Mouse (Mus musculus) liver, embryonic 15.5 days (tissue): ENCODE results near the gene 1700092M07Rik. TPM values are rescaled to one million over a fixed set of nuclear protein-coding genes. Genes with fewer than 3 reads are reported as not detected.

Source experiments
- ATAC-seq: fragments of 200-750 bp; cut with Nextera tagmentation; 2 replicates; pipeline ENCODE4 v1.8.0; 2017; ENCODE audit warnings: moderate number of reproducible peaks, mild to moderate bottlenecking, moderate library complexity; ENCODE audit not compliant: insufficient read depth
- H3K27ac ChIP-seq: fragments of 300-500 bp; sonication (generic); replicated peaks from 2 replicates; pipeline ENCODE4 v1.5.1; 2015; ENCODE audit warnings: mild to moderate bottlenecking, inconsistent platforms
- H3K27me3 ChIP-seq: fragments of 300-500 bp; sonication (generic); 2 replicates; pipeline ENCODE4 v1.6.1; 2015; ENCODE audit warnings: mild to moderate bottlenecking, inconsistent platforms
- H3K36me3 ChIP-seq: fragments of 300-500 bp; sonication (generic); replicated peaks from 2 replicates; pipeline ENCODE4 v1.6.1; 2015; ENCODE audit warnings: moderate library complexity, mild to moderate bottlenecking, inconsistent platforms
- H3K4me1 ChIP-seq: fragments of 300-500 bp; sonication (generic); replicated peaks from 2 replicates; pipeline ENCODE4 v1.6.1; 2015; ENCODE audit warnings: inconsistent platforms
- H3K4me2 ChIP-seq: fragments of 300-500 bp; sonication (generic); 2 replicates; pipeline ENCODE4 v1.6.1; 2015; ENCODE audit warnings: moderate library complexity, mild to moderate bottlenecking, inconsistent platforms
- H3K4me3 ChIP-seq: fragments of 300-500 bp; sonication (generic); replicated peaks from 2 replicates; pipeline ENCODE4 v1.5.1; 2015; ENCODE audit warnings: mild to moderate bottlenecking, inconsistent platforms
- H3K9ac ChIP-seq: fragments of 300-500 bp; sonication (generic); 2 replicates; pipeline ENCODE4 v1.6.1; 2015; ENCODE audit warnings: moderate library complexity, mild to moderate bottlenecking, inconsistent platforms
- H3K9me3 ChIP-seq: fragments of 300-500 bp; sonication (generic); replicated peaks from 2 replicates; pipeline ENCODE4 v1.6.1; 2016; ENCODE audit warnings: inconsistent platforms
- WGBS: fragments of 180-500 bp; shearing (Covaris S2); methylation state at CpG from one replicate; pipeline ENCODE4 v1.1.7; 2015; ENCODE audit warnings: mixed read lengths; ENCODE audit not compliant: insufficient replicate concordance; 5-methylcytosine and 5-hydroxymethylcytosine counted together
- polyA plus RNA-seq: library from polyadenylated mRNA; unstranded; fragments of >200 nt; fragmentation: Nextera tagmentation; extraction: Ambion mirVana; gene quantifications from 2 replicates; pipeline ENCODE4 v1.2.1, GENCODE M21; 2015

The 1700092M07Rik gene
- polyA plus RNA-seq, 1 experiment from 2014 or later: 0.62 TPM

DNA sequence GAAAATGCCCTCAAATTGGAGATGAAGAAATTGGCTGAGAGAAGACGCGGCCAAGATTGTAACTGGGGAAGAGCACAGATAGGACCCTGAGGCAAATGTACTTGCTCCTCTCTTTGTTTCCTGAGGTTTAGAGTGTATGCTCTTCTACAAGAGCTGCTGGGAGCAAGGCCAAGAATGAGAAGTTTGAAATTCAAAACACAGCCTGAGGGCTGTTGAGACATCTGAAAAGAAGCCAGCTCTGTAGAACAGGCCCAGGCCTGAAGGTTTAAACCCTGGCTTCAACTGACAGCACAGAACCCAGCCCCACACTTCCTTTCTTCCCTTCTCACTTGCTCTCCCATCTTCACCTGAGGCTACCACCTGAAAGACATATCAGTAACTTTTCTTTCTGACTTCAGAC is 30.5 kb upstream of the 1700092M07Rik start:
- Histone ChIP-seq H3K27me3 (no peaks in the 10 kb centered on the region), H3K36me3 (peaks cover 68% of the 10 kb centered on the region), H3K4me2 (peak overlapping the region; percentile 76), H3K9ac (no peak overlapping the region), H3K27ac (0 out of 2 replicates have a peak overlapping the region, but pooled peaks have one; percentile 38), H3K9me3 (no peaks in the 10 kb centered on the region), H3K4me1 (peaks cover 77% of the 10 kb centered on the region), H3K4me3 (peak overlapping the region; percentile 91)
- WGBS: 96% methylated on average over 2 of the region's 2 CpGs
- ATAC-seq: no peak

DNA sequence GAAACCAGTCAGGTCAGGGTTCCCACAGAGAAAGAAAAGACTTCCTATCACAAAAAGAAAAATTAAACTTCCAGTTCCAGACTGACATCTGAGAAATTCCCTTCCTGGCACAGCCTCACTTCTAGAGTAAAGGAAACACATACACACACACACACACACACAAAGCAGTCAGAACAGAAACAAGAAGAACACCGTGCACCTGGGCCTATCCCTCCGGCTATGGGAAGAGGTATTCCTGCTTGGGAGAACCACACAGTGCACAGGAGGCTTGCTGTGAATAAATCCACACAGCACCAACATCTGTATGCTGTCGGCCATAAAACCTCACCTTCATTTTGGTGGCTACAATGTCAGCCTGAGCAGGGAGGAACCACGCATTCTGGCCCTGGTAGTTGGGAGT is 29.0 kb upstream of the 1700092M07Rik start:
- peaks cover 88% of the 10 kb centered on the region for H3K4me1 ChIP-seq
- 66% methylated on average over 4 of the region's 4 CpGs for WGBS
- H3K4me3 ChIP-seq: peak overlapping the region; percentile 91

DNA sequence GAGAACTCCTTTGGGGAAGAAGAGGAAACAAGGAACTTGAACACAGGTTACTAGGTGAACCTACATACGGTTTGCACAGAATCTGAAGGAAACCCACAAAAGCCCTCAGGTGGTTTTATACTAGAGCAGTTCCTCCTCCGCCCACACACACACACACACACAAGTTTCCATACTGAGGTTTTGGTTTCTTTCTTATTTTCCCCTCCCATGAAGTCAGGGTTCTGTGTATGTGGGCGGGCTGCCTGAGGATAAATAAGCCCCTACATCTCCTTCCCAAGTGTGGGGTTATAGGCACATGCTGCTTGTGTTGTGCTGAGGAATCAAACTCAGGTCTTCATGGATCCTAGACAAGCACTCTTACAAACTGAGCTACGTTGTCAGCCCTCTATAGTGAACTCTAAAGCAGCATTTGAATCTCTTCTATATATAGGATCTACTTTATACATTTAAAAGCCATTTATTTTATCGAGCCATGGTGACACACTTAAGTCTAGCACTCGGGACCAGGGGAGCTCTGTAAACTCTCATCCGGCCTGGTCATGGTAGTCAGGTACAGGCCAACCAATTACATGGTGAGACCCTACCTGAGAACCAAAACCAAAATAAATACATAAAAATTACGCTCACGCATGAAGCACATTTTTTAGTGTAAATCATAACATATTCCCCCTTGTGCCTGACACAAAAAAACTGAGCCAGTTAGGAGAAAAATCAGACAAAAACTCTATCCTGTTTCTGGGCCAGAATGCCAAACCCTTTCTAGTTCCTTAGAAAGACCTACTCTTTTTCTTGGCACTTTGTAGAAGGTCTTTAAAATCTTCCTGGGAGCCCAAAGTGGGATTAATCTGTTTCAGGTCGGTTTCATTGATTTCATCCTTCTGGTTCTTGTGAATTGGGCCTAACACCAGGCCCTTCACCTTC is 28.3 kb upstream of the 1700092M07Rik start:
- Histone ChIP-seq H3K9ac (peak overlapping the region; percentile 93), H3K9me3 (no peaks in the 10 kb centered on the region), H3K4me1 (peaks cover 87% of the 10 kb centered on the region), H3K36me3 (peaks cover 56% of the 10 kb centered on the region), H3K27ac (peak overlapping the region; percentile 97), H3K4me3 (peak overlapping the region; percentile 91), H3K27me3 (no peaks in the 10 kb centered on the region), H3K4me2 (peak overlapping the region; percentile 76)
- ATAC-seq: no peak
- WGBS: 32% methylated on average over 10 of the region's 10 CpGs

More for the DNA sequence above, 29.0 kb upstream of the 1700092M07Rik start:
- H3K27me3 ChIP-seq: no peaks in the 10 kb centered on the region
- H3K36me3 ChIP-seq: peaks cover 63% of the 10 kb centered on the region
- H3K4me2 ChIP-seq: peak overlapping the region; percentile 76
- ATAC-seq: no peak
- H3K9me3 ChIP-seq: no peaks in the 10 kb centered on the region
- peak overlapping the region; percentile 93 for H3K9ac ChIP-seq
- peak overlapping the region; percentile 97; the same call in 1 of the 2 replicates for H3K27ac ChIP-seq

DNA sequence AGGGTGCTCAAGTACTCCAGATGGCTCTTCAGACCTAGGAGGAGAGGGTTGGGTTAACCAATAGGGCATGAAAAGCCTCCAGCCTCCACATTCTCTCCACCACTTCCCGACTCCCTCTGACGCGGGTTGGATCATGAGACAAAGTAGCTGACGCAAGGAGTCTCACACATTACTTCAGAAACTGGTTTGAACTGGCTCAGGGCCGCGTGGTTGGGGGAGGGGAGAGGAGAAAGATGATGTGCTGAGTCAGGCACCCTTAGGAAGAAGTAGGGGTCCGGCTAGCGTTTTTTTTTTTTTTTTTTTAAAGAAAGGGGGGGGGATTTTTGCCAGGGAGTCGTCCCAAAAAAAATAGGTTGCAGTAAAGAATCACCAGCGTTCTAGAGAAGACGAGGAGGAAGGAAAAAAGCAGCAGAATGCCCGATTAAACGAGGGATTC is 27.6 kb upstream of the 1700092M07Rik start:
- Histone ChIP-seq H3K36me3 (peaks cover 49% of the 10 kb centered on the region), H3K9ac (peak overlapping the region; percentile 93), H3K4me3 (peak overlapping the region; percentile 91), H3K27ac (peak overlapping the region; percentile 97), H3K27me3 (no peaks in the 10 kb centered on the region), H3K4me1 (peaks cover 87% of the 10 kb centered on the region), H3K9me3 (no peaks in the 10 kb centered on the region), H3K4me2 (peak overlapping the region; percentile 76)
- ATAC-seq: peak; percentile 19
- 1% methylated on average over 13 of the region's 13 CpGs for WGBS

DNA sequence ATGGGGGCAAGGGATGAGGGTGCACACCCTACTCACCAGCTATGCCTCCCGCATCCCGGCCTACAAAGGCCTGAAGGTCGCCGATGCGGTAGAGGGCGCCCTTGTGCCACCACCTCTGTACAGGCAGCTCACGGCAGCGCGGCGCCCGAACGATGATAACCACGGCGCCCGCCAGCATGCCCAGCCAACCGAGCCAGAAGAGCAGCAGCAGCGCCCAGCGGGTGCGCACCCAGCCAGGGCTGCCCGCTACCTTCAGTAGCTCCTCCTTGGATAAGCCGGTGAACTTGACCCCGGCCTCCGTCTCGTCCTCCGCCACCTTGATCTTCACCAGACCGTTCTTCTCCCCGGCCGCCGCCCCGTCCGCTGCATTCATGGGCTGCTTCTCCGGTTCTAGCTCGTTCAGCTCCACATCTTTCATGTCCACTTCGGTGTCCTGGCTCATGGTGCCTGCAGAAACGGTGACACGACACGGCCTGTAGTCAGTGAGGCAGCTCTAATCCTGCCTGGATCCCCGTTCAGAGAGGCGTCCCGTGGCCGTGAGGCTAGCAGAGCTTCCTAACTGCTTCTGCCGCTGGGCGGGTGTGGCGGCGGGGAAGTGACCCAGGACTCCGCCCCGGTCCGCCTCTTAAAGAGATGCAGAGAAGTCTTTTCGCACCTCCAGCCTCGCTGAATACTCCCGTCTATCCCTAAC is 27.1 kb upstream of the 1700092M07Rik start:
- H3K9me3 ChIP-seq: no peaks in the 10 kb centered on the region
- ATAC-seq: peak; percentile 84
- H3K4me1 ChIP-seq: peaks cover 87% of the 10 kb centered on the region
- H3K27me3 ChIP-seq: no peaks in the 10 kb centered on the region
- H3K27ac ChIP-seq: peak overlapping the region; percentile 97
- peak overlapping the region; percentile 76 for H3K4me2 ChIP-seq
- WGBS: under 1% methylated on average over 51 of the region's 51 CpGs
- peak overlapping the region; percentile 93 for H3K9ac ChIP-seq
- peaks cover 44% of the 10 kb centered on the region for H3K36me3 ChIP-seq
- peak overlapping the region; percentile 91 for H3K4me3 ChIP-seq

DNA sequence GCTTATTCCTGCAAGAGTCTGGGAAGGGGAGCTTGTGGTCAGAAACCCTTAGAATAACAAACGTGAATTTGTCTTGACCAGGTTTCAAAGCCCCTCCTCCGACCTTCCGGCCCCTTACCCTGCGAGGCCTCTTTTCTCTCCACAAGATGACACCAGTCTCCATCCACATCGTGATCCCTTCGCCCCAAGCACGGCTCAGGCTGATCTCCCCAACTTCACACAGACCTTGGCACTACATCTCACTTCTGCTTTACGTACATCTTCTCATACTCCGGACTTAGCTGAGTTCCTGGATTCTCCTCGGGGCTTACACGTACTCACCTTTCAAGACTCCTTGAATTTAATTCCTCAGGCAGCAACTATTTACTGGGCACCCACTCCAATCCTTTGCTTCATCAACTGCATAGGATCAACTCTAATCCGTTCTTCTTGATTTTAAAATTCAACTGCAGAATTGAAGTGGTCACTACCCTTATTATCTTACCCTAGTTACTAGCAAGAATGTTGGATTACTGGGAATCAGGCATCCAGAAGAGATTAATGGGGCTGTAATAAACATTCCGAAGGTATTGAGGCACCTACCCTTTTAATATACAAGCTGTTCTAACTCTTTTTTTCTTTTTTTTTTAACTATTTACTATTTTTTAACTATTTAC is 26.4 kb upstream of the 1700092M07Rik start:
- Histone ChIP-seq H3K9ac (peak overlapping the region; percentile 93), H3K27me3 (no peaks in the 10 kb centered on the region), H3K4me2 (peak overlapping the region; percentile 76), H3K9me3 (no peaks in the 10 kb centered on the region), H3K4me3 (peak overlapping the region; percentile 91), H3K27ac (peak overlapping the region; percentile 97), H3K36me3 (peaks cover 37% of the 10 kb centered on the region), H3K4me1 (peaks cover 86% of the 10 kb centered on the region)
- ATAC-seq: peak; percentile 5; the same call in 1 of the 2 replicates
- WGBS: 4% methylated on average over 13 of the region's 13 CpGs

GRCm38 (mm10) chr19:8714653-8715481 is 25.7 kb upstream of the 1700092M07Rik start:
- peak overlapping the region; percentile 56 for H3K9ac ChIP-seq
- peak overlapping the region; percentile 91 for H3K4me3 ChIP-seq
- H3K27me3 ChIP-seq: no peaks in the 10 kb centered on the region
- peak; percentile 77 for ATAC-seq
- H3K4me2 ChIP-seq: peak overlapping the region; percentile 76
- H3K4me1 ChIP-seq: peaks cover 81% of the 10 kb centered on the region
- WGBS: 31% methylated on average over 10 of the region's 10 CpGs
- peaks cover 29% of the 10 kb centered on the region for H3K36me3 ChIP-seq
- H3K27ac ChIP-seq: peak overlapping the region; percentile 97
- H3K9me3 ChIP-seq: no peaks in the 10 kb centered on the region

GRCm38 (mm10) chr19:8715868-8716766 is 24.4 kb upstream of the 1700092M07Rik start:
- 62% methylated on average over 10 of the region's 10 CpGs for WGBS
- H3K4me3 ChIP-seq: peak overlapping the region; percentile 17; the same call in 1 of the 2 replicates
- ATAC-seq: no peak; the same call in 1 of the 2 replicates

DNA sequence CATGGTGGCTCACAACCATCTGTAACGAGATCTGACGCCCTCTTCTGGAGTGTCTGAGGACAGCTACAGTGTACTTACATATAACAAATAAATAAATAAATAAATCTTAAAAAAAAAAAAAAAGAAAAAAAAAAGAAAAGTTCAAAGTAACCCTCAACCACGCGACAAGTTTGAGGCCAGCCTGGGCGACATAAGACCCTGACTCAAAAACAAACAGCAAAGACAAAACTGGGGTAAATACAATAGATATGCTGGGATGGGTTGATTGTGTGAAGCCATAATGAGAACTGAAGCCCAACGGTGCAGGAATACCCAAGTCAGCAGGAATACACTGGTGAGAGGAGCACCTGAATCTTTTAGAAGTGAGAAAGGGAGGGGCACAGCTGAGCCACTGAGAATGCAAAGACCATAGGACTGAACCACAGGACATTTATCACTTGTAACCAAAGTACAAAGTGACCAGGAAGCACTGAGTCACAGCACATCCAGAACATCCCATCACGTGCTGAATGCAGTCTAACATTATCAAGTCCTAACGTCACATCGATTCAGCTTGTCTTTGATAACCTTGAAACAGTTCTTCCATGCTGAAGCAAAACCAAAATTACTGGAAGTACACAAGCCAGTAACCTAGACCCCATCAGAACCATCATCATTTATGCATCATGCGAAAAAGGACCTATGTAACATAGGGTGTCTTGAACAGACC is 23.6 kb upstream of the 1700092M07Rik start:
- H3K4me2 ChIP-seq: no peak overlapping the region; the same call in 1 of the 2 replicates
- no peaks in the 10 kb centered on the region for H3K9me3 ChIP-seq
- peak overlapping the region; percentile 97 for H3K27ac ChIP-seq
- no peak overlapping the region for H3K4me3 ChIP-seq
- H3K9ac ChIP-seq: peak overlapping the region; percentile 32; the same call in 1 of the 2 replicates
- peaks cover 78% of the 10 kb centered on the region for H3K4me1 ChIP-seq
- WGBS: 68% methylated on average over 10 of the region's 10 CpGs
- ATAC-seq: no peak
- no peaks in the 10 kb centered on the region for H3K27me3 ChIP-seq
- peaks cover 9% of the 10 kb centered on the region for H3K36me3 ChIP-seq

More at GRCm38 (mm10) chr19:8715868-8716766, 24.4 kb upstream of the 1700092M07Rik start:
- Histone ChIP-seq H3K9ac (peak overlapping the region; percentile 37; the same call in 1 of the 2 replicates), H3K27me3 (no peaks in the 10 kb centered on the region), H3K4me2 (peak overlapping the region; percentile 76), H3K27ac (peak overlapping the region; percentile 97), H3K36me3 (peaks cover 17% of the 10 kb centered on the region), H3K9me3 (no peaks in the 10 kb centered on the region), H3K4me1 (peaks cover 78% of the 10 kb centered on the region)
